Mouse (Mus musculus): ENCODE measurements at regions not wholly inside any gene's neighbourhood (a gene's known extent, or its start where the extent isn't known, plus 50 kb on each side); places are given as distances from the start of the nearest gene placed in this dataset.

DNA sequence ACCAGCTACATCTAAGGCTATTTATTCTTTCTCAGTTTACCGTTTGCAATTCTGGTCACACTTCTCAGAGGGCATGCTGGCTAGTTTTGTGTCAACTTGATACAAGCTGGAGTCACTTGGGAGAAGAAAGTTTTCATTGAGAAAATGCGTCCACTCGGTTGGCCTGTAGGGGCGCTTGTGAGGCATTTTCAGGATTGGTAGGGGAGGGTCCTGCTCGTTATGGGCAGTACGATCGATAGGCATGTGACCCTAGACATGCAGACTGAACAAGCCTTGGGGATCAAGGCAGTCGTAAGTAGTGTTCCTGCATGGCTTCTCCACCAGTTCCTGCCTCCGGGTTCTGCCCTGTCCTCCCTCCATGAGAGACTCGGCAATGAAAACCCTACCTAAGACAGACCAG, 127.2 kb downstream of the Map3k7 start:
- TF ChIP-seq CTCF (IDR thresholded peaks at IDR 0.05; ENCODE audit: extremely low read depth, insufficient read length, insufficient replicate concordance, low read depth, low read length) (no peak), POLR2A (IDR thresholded peaks at IDR 0.05; ENCODE audit: low read depth, low read length) (no peak)

All from small intestine, adult 2 months (tissue).